Mouse (Mus musculus) cerebellum, postnatal 10 days (tissue): ENCODE measurements around the gene Zfp217.
A peak's percentile ranks its signal among the peaks of the same experiment; 100 is the strongest.

Experiments
- DNase-seq, 2 experiments: peaks; one replicate each; pipeline ENCODE4 v3.0.0; 2021; ENCODE audit warnings: mixed read lengths in 2 of 2

Gene Zfp217

DNA sequence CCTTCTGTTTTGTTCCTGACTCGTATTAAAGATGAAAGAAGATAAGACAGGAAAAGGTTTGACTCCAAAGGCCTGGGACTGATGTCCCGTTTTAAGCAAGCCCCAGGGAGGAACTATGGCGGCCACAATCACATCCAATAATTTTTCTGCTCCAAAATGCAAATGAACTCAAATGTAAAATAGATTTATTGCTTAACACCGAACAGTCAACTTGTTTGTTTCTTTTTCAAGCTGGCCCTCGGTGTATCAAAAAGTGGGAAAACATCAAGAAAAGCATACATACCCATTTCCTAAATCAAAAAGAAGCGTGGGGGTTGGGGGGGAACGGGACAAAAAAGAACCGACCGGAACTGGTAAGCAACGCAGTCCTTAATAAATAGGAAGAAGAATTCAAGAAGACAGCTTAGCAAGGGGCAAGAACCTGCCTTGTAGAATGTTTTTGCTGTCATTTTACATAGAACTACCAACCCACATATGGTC lies 15.9 kb downstream of the Zfp217 start:
- peak in 1 of 2 experiments; percentile 33 for DNase-seq

DNA sequence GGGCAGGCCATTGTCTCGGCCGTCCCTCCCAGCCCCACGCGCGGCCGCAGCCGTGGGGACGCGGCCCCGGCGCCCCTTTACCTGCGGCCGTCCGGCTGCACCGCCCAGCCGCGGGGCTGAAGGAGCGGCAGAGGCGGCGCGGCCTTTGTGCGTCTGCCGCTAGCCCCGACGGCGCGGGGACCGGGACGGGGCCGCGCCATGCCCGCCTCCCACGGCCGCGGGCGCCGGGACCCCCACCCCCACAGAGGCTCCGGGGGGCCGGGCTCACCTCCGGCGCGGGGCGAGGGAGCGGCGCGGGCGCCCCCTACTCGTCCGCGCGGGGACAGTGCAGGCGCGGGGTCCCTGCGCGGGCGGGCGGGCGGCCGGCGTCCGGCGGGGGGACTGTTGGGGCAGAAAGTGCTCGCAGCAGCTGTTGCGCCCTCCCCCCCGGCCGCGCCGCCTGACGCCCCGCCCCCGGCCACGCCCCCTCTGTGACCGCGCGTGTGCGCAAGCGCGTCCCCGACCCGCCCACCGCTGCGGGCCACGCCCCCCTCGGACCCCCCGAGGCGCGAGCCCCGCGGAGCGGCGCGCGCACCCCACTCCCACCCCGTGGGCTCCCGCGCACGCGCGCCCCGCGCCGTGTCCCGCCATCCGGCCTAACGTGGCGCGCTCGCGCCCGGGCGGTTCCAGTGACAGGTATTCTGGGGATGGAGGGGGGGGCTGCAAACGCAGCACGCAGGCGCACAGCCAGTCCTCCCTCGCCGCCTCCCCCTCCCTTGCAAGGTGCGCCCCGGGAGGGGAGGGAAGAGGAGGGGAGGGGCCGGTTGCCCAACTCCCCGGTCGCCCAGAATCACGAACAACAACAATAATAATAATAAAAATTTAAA lies 16.9 kb downstream of the Zfp217 start:
- peak; percentile 93 for DNase-seq

DNA sequence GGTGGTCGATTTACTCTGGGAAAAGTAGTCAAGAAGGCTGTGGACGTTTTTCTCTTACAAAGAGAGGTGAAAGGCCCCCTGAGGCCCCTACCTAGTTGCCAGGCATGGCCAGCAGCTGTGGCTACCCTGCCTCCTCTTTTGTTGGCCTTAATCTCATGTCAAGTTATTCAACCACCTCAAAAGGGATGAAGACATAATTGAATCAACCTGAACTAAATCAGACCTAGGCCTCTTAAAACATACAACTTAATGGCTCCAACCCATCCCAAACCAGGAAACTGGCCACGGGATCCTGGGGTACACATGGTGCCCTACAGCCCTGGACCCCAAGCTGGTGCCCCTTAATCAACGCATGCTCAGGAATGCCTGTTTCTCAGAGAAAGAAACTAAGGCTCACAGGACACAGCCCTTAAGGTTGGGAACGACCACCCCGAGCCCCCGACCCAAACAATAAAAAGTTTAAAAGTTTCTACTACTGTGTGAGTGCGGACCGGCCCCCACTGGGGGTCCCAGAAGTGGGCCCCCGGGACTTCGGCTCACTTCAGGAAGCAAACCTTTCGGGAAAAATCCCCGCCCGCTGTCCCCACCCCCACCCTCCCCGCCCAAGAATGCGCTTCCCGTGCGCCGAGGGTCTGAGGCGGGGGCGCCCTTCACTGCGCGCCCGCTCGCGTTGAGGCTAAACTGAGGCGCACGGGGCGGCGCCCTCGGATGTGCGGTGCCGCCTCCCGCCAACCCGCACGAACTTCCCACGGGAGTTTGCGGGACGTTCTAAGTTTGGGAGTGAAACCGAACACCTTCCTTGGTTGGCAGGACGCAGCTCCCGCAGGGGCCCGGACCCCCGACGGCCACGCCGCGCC lies 17.8 kb downstream of the Zfp217 start:
- DNase-seq: peak; percentile 25 to 47

DNA sequence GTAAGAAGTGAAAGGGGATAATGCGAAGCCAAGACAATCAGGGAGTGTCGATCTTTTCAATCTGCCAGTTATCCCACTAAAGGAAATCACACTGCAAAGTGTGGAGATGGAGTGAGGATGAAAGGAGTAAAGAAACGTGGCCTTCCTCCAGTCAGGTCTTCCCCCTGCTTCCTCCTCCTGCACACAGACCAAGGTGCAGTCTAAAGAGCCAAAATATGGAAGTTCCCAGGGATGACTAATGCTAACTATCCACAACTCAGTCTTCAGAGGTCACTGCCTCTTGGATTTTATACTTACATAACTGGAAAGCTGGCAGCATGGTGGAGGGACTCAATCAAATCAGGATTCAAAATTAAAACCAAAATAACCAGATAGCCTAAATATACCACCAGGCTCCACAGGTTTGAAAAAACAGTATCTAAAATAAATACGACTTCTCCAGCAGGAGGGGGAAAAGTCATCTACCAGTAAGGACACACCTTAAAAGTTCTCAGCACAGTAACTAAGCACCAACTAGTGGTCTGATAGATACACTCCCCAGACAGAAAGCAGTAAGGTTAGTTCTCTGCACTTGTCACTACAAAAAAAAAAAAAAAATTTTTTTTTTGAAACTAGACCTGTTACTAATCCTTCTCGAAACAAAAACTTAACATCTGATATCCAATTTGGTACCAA lies 18.5 kb downstream of the Zfp217 start:
- DNase-seq: no peak

DNA sequence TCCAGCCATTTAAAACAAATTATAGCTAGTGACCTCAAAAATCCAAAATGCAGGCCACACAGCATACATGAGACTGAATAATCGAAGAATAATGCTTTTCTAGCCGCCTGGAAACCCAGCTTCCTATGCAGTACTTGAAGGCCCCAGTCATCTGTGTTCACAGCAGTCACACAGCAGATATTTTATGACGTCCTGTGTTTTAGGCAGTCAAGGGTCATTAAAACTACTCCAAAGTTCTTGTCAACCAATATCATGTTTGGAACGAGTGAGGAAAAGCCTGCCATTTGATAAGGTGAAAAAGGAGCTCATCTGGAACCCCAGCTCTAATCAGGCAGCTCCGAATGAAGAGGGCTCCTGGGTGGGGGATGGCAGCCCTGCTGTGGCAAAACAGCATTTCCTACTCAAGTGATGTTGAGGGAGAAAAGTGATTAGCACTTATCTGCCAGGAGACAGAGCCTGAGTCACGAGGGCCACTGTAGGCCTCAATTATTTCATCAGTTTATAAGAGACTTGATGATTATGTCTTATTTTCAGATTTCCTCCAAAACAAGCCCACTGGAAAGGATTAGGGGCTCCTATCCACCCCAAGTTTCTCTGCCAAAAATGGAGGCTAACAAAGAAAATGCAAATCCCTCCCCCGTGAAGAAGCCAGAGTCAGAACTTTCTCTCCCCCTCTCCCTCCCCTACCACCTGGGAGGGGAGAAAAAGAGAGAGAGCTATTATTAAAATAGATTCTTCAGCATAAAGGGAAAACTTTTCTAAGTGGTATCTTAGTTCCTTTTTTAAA lies 19.2 kb downstream of the Zfp217 start:
- DNase-seq: no peak

DNA sequence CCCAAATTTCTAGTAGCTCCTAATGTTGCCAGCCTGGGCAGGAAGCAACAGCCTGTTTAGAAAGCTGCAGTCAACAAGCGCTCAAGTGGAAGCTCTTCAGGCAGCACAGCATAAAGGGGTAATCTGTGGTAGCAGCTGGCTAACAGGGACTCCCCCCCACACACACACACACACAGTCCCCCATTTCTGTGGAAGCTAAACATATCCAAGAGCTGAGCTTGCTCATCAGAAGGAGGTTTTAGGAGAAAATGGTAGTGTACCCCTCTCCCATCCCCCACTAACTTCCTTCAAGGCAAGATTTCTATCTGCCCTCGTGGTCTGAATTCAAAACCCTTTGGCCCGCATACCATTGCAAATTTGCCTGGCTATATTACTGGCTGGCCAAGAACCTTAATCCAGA lies 20.4 kb downstream of the Zfp217 start:
- DNase-seq: no peak

DNA sequence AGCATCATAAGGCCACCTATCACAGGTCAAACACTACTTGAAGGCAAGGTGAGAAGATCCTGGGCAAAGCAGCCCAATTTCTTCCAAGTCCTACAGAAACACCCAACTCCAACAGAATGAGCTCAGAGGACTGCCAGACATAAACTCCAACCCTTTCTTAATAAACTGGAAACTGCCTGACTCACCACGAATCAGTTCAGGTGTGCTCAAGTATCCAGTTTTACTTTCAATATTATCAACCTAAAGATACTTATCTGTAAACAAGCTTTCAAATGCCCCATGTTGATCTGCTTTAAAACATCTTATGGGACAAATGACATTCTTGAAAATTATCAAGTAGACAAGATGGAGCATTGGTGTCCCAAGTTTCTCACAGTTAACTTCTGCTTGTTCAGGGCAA lies 21.6 kb downstream of the Zfp217 start:
- no peak for DNase-seq

DNA sequence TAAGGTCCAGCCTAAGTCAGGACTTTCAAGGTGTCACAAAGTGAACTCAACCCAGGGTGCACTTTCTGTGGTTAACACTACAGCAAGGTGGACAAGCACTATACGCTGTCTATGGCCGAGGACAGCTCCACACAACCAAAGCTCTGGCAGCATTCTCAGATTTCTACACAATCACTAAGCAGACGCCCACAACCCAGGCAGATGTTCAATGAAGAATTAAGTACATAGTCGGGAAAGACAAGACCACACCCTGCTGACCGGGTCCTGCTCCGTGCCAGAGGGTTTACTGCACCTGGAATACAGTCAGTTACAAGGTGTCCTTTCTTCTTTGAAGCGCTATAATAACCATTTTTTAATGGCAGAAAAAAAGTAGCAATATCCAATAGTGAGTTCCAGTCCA lies 25.7 kb downstream of the Zfp217 start:
- DNase-seq: no peak

DNA sequence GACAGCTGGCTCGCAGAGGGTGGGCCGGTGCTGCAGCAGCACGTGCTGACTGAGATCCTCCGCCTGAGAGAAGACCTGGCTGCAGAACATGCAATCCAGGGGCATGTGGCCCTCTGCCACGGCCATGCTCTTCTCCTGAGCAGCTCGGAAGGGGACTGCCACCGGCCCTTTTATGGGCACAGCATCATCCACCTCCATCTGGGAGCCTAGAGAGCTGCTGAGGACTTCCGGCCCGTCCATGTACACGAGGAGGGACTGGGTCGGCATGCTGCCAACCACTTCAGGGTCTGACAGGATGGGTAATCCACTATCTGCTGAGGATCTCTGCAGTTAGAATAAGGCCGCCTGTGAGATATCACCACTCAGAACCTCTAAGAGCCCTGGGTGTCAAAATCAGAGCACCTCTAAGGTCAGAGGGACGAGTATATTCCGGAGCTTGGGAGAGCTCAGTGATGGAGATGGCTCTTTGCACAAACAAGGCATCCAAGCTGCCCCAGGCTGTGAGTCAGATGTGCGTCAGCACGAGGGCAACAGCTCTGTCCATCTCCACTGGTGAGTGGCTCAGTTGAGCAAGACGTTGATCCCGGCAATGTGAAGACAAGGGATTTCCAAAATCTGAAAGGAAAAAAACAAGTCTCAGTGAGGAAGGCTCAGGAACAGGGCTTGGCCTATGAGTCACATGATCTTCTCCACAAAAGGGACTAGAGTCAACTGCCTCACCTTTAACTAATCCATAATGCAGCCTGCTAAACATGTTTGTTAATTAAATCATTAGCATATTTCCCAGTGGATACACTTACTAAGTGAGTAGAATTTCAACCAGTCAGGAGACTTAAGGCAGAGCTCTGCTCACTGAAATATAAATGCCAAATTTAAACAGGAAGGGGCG lies 27.5 kb downstream of the Zfp217 start:
- DNase-seq: peak; percentile 43 to 47

DNA sequence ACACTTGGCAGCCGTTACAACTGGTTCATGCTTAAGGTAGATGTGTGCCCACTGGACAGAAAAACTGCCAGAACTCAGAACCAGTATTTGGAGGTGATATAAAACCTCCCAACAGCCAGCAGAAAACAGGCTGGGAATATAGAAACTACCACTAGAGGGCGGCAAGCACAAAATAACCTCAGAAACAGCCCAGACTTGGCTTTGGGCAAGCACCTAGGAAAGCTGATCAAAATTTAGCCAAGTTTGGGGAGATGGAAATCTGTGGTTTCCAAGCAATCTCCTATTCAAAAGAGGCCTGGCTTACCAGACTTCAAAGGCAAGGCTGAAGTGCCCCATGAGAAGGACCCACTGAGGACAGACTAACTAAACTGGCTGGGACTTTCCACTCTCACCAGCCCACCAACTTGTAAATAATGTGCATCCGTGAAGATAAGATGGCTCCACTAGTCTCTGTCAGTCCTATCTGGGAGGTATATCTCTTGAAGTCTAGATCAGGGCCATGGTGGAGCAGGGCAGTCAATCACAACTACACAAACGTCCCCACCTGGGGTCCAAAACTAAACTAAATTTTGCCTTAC lies 31.1 kb downstream of the Zfp217 start:
- peak; percentile 80 to 87 for DNase-seq

DNA sequence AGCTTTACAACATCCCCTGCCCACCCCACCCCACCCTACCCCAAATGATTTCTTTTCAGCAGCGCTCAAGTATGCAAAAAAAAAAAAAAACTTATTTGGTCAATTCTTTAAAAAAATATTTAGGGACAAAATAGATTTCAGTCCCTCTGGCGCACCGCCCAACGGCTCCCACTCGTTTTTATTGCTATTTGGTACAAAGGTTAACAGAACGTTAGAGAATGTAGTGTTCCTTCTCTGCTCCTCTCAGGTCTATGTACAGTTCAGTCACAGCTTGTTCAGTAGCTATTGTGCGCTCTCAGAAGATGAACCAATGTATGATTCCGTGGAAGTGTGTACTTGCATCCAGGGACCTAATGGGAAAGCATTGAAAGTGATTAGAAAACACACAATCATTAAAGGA lies 37.6 kb downstream of the Zfp217 start:
- DNase-seq: no peak

DNA sequence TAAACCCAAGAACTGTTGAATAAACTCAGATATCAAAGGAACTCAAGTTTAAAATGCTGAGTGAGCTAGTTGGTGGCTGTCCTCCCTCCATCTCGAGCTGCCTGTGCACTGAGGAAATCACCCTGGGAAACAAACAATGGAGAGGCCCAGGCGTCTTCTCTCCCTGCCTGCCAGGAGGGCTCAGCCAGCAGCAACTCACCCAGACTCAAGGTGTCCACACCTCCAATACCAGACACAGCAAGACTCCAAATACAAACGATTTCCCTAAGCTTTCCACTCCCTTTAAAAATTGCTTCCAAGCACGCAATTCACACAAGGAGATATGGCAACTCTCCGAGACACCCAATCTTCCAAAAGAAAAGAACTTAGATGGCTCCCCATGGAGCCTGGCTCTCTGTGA lies 38.4 kb downstream of the Zfp217 start:
- DNase-seq: no peak

DNA sequence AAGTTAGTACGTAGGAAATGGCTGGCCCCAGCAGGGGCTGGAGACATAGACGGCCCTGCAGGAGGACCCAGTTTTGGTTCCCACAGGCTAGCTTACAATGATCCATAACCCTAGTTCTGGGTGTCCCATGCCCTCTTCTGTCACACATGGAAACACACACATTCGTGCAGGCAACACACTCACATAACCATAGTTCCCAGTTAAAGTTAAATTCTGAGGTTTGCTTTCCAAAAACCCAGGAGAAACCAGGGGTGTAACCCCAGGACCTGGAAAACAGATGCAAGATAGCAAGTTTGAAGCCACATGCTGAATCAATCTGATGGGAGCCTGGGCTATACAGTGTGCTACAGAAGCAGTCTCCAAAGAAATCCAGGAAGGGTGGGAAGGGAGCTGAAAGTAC lies 40.1 kb downstream of the Zfp217 start:
- DNase-seq: no peak

DNA sequence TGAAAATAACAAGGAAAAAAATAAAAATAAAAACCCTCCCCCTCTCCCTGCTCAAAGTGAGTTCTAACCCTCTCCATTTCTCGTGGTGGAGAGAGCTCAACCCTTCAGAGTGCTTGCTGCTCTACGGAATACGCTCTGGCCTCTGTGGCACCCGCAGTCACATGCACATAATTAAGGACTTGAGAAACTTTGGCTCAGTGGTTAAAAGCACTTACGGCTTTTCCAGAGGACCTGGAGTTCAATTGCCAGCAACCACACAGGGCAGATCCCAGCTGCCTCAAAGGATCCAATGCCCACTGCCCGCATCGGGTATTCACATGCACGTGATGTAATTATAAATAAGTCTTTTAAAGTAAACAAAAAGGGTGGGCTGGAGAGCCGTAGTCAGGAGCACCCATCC lies 41.9 kb downstream of the Zfp217 start:
- no peak for DNase-seq

DNA sequence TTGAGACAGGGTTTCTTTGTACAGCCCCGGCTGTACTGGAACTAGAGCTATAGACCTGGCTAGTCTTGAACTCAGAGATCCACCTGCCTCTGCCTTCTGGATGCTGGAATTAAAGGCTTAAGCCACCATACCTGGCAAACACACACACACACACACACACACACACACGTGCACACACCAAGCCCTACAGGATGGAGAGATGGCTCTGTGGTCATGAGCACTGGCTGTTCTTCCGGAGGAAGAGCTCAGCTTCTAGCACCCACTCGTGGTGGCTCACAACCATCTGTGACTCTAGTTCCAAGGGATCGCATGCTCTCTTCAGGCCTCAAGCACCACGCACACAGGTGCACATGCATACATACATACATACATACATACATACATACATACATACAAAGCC lies 43.5 kb downstream of the Zfp217 start:
- DNase-seq: no peak

DNA sequence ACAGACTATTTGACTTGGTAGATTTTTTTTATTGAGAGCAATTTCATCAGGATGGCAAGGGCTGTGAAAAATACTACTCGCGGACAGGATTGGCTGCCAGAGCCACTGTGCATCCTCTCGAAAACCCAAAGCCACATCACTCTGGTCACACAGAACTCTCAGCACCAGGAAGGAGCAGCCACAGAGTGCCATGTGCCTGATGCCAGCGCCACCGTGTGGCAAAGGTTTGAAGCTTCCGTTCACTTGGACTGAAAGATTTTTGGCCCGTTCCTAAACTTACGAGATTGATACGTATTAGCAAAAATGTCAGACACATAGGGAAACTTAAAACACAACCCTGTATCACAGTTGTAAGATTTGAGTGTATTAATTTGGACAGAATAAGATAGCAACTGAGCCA lies 44.1 kb downstream of the Zfp217 start:
- DNase-seq: peak; percentile 78 to 84

DNA sequence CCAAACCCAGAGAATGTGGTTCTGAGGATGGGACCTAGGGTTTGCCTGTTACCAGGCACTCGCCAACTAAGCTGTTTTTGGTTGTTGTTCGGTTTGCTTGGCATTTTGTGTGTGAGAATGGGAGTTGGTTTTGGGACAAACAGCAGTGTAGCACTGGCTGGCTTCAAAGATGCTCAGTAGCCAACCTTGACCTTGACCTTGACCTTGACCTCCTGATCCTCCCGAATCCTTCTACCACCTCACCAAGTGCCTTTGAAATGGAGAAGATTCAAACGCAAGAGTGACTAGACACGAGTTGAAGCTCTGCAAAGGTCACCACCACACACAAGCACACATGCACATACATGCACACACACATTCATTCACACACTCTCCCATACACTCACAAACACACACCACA lies 44.6 kb downstream of the Zfp217 start:
- no peak for DNase-seq

DNA sequence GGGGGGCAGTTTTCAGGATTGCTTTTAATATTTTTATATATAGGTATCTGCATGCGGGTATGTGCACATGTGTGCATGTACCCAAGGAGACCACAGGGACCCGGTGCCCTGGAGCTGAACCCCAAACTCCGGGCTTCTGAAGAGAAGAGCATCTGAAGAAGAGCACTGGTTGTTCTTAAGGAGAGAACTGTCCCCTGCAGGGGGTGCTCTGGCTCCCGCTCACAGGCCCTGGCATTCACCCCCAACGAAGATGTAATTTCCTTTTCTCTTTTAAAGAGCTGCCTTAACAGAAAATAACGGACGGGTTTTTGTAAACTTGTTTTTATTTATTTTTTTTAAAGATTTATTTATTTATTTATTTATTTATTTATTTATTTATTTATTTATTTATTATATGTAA lies 46.0 kb downstream of the Zfp217 start:
- DNase-seq: peak; percentile 24 to 36

DNA sequence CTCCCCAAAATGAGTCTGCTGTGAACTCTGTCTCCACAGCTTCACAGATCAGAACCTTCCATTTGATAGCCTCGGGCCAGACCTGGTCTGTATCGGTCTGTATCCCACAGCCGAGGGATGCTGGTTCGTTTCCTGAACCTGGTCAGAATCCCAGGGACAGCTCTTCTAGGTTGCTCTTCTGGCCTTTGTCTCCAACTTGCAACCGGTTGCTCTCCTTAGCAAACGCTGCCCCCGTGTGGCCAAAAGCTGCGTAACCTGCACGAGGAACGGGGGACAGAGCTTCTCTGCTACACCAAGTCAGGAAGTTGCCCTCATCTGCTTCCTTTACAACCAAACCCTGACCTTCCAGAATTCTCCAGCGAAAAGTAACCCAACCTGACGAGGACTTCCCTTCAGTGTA lies 46.8 kb downstream of the Zfp217 start:
- DNase-seq: peak; percentile 98 to 99

DNA sequence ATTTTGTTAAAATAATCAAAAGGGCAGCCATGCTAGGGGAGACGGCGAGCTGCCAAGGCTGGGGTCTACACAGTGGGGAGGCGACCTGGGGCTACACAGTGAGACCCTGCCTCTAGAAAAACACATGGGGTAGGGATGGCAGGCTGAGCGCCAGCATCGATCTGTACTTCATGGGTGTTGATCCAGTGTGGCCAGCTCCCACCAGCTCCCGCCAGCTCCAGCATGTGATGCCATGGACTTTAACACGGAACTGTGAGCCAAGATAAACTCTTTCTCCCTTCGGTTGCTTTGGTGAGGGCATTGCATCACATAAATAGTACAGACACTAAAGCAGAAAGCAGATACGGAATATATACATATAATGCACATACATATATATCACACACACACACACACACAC lies 53.0 kb downstream of the Zfp217 start:
- DNase-seq: no peak

DNA sequence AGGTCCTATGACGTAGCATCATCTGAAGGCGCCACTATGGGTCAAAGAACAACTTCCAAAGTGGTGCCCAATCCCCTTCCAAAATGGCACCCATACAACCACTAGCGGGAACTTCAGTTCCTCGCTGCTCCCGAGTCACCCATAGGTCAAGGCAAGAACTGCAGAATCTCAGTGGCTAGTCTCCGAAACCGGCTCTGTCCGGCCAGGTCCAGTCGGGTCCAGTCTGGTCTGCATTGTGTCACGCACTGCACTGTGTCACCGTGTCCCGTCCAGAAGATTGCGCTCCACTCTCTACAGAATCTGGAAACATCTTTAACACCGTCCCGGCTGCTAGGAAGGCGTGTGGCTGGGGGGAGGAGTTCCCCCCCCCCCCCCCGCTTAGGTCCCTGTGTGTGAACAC lies 53.7 kb downstream of the Zfp217 start:
- DNase-seq: no peak
